Mouse (Mus musculus) urinary bladder, postnatal 10 days (tissue): ENCODE results near the gene Cbln3.

Experiments used
- DNase-seq: peaks from one replicate; pipeline ENCODE4 v3.0.0; 2022; ENCODE audit warnings: low spot score

Cbln3 gene

GRCm38 (mm10) chr14:55884166-55884565 lies at the start of gene Cbln3:
Gene Cbln3, minus strand, starts transcription at chr14:55884392.
- no peak for DNase-seq

- DNase-seq = no peak
Measured at GRCm38 (mm10) chr14:55933586-55933985, 49.4 kb upstream of the Cbln3 start.

- DNase-seq = no peak
Measured at GRCm38 (mm10) chr14:55929263-55929997, 45.2 kb upstream of the Cbln3 start.

- DNase-seq = no peak
Measured at GRCm38 (mm10) chr14:55926847-55927246, 42.7 kb upstream of the Cbln3 start.

- DNase-seq = no peak
Measured at GRCm38 (mm10) chr14:55922475-55923232, 38.5 kb upstream of the Cbln3 start.

- DNase-seq = no peak
Measured at GRCm38 (mm10) chr14:55918240-55919082, 34.3 kb upstream of the Cbln3 start.

GRCm38 (mm10) chr14:55913406-55913805 lies 29.2 kb upstream of the Cbln3 start:
- no peak for DNase-seq

- DNase-seq = no peak
Measured at GRCm38 (mm10) chr14:55905518-55905917, 21.3 kb upstream of the Cbln3 start.

GRCm38 (mm10) chr14:55900414-55900755 lies 16.2 kb upstream of the Cbln3 start:
- DNase-seq = no peak

- DNase-seq = peak; percentile 47
Measured at GRCm38 (mm10) chr14:55899701-55900413, 15.7 kb upstream of the Cbln3 start, which contains the start of gene Sdr39u1. Gene Sdr39u1, minus strand, starts transcription at chr14:55900293.

- DNase-seq = no peak
Measured at GRCm38 (mm10) chr14:55898947-55899346, 14.8 kb upstream of the Cbln3 start.

GRCm38 (mm10) chr14:55897671-55898070 lies 13.5 kb upstream of the Cbln3 start:
- no peak for DNase-seq

- DNase-seq = no peak
Measured at GRCm38 (mm10) chr14:55886571-55887382, 2.6 kb upstream of the Cbln3 start.

- no peak for DNase-seq
Measured at GRCm38 (mm10) chr14:55885791-55886271, 1.6 kb upstream of the Cbln3 start.

- no peak for DNase-seq
Measured at GRCm38 (mm10) chr14:55885114-55885790, 1.1 kb upstream of the Cbln3 start.

GRCm38 (mm10) chr14:55884713-55885113 lies 521 bp upstream of the Cbln3 start, which contains the start of gene Khnyn:
Gene Khnyn, plus strand, starts transcription at chr14:55884947.
- DNase-seq = peak; percentile 66

- DNase-seq = no peak
Measured at GRCm38 (mm10) chr14:55883663-55884062, 529 bp downstream of the Cbln3 start.

- no peak for DNase-seq
Measured at GRCm38 (mm10) chr14:55883149-55883661, 987 bp downstream of the Cbln3 start.

GRCm38 (mm10) chr14:55882171-55882641 lies 2.0 kb downstream of the Cbln3 start:
- DNase-seq = no peak

- no peak for DNase-seq
Measured at GRCm38 (mm10) chr14:55880982-55881381, 3.2 kb downstream of the Cbln3 start.
